Mouse (Mus musculus) embryonic facial prominence, embryonic 13.5 days (tissue): ENCODE measurements around the gene Cd80. TPM values are rescaled to one million over a fixed set of nuclear protein-coding genes. Genes with fewer than 3 reads are reported as not detected.
A peak's percentile ranks its signal among the peaks of the same experiment; 100 is the strongest.

Experiments
- ATAC-seq: fragments of 200-750 bp; cut with Nextera tagmentation; 2 replicates; pipeline ENCODE4 v1.8.0; 2017; ENCODE audit warnings: low read depth; ENCODE audit not compliant: insufficient number of reproducible peaks, insufficient read depth, low FRiP score, low TSS enrichment
- H3K27ac ChIP-seq: fragments of 300-500 bp; sonication (generic); 2 replicates; pipeline ENCODE4 v1.5.1; 2015; ENCODE audit warnings: moderate library complexity, mild to moderate bottlenecking, inconsistent platforms
- H3K27me3 ChIP-seq: fragments of 300-500 bp; sonication (generic); 2 replicates; pipeline ENCODE4 v1.6.1; 2015; ENCODE audit warnings: mild to moderate bottlenecking, inconsistent platforms
- H3K36me3 ChIP-seq: fragments of 300-500 bp; sonication (generic); 2 replicates; pipeline ENCODE4 v1.6.1; 2015; ENCODE audit warnings: mild to moderate bottlenecking, inconsistent platforms
- H3K4me1 ChIP-seq: fragments of 300-500 bp; sonication (generic); 2 replicates; pipeline ENCODE4 v1.6.1; 2015; ENCODE audit warnings: inconsistent platforms
- H3K4me2 ChIP-seq: fragments of 300-500 bp; sonication (generic); 2 replicates; pipeline ENCODE4 v1.6.1; 2015; ENCODE audit warnings: moderate library complexity, mild to moderate bottlenecking, inconsistent platforms
- H3K4me3 ChIP-seq: fragments of 300-500 bp; sonication (generic); 2 replicates; pipeline ENCODE4 v1.5.1; 2015; ENCODE audit warnings: mild to moderate bottlenecking, inconsistent platforms
- H3K9ac ChIP-seq: fragments of 300-500 bp; sonication (generic); 2 replicates; pipeline ENCODE4 v1.6.1; 2015; ENCODE audit warnings: mild to moderate bottlenecking, inconsistent platforms
- H3K9me3 ChIP-seq: fragments of 300-500 bp; sonication (generic); 2 replicates; pipeline ENCODE4 v1.6.1; 2016; ENCODE audit warnings: inconsistent platforms
- WGBS: fragments of 180-500 bp; shearing (Covaris S2); methylation state at CpG from one replicate; pipeline ENCODE4 v1.1.7; 2015; ENCODE audit warnings: mixed read lengths; 5-methylcytosine and 5-hydroxymethylcytosine counted together
- polyA plus RNA-seq: library from polyadenylated mRNA; unstranded; fragments of >200 nt; fragmentation: Nextera tagmentation; extraction: Ambion mirVana; gene quantifications from 2 replicates; pipeline ENCODE4 v1.2.1, GENCODE M21; 2015

Cd80 gene
- polyA plus RNA-seq, 1 experiment from 2014 or later = 0.44 TPM

DNA sequence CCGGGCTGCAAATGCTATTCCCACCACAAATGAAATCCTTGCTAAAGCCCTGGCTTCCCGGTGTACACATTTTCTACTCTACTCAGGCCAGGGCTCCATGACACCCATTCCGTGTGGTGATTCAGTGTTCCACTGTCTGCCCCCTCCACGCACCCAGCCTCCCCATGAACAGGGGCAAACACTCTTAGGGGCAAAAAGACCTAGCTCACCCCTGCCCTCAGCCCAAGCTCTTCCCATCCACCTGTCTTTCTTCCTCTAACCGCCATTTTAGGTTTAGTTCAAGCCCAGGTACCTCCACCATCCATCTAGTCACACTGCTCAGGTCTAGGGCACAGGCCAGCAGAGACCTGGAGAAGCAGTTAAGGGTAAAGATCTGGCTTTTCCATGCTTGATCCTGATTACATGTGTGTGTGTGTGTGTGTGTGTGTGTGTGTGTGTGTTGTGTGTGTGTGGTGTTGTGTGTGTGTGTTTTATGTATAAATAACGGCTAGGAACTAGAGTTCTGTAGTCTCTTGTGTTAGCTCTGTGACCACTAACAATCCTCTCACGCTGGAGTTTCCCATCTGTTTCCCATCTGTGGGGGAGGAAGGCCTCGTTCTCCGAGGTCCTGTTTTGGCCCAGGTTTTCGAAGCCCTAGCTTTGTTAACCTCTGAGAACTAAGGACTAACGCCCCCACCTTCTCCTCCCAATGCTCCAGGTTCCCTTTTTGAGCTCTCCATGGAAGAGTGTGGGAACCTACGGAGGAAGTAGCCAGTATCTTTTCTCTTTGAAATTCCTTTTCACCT is 3.7 kb upstream of the Cd80 start:
- H3K9me3 ChIP-seq = no peaks in the 10 kb centered on the region
- peaks cover 39% of the 10 kb centered on the region for H3K4me1 ChIP-seq
- H3K27me3 ChIP-seq = no peaks in the 10 kb centered on the region
- peak overlapping the region; percentile 97 for H3K9ac ChIP-seq
- WGBS = 37% methylated on average over 12 of the region's 12 CpGs
- peak overlapping the region; percentile 95 for H3K27ac ChIP-seq
- H3K4me3 ChIP-seq = peak overlapping the region; percentile 76
- H3K36me3 ChIP-seq = peaks cover 30% of the 10 kb centered on the region
- H3K4me2 ChIP-seq = peak overlapping the region; percentile 73
- no peak for ATAC-seq

DNA sequence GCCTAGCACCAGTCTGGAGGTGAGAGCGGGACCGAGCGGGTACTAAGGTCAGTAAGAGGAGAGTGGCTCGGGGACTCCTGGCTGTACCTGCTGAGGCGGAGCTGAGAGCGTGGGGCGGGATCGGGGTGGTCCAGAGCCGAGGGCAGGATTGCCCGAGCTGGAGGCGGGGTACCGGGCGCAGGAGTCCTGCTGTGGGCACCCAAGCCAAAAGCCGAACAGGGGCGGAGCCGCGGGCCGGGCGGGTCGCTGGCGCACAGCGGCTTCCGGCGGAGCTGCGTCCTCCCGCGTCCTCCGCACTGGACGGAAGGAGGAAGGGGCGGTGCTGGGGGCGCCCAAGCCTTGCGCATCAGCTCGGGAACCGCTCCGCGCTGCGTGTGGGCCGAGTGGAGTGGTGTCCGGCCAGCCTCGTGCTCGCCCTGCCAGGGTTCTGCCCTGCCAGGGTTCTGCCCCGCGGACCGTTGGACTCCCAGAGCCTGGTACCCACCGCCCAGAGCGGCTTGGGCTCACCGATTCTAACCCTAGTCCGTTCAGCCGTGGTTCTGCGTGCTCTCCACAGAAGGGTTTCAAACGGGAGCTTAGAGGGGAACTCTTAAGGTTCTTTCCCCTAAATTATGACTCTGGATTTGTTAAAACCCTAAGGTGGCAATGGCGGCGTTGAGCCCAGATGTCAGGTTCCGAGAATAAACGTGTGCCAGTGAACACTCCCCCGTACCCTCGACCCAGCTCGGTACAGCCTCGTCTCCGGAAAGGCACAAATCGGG is 2.7 kb upstream of the Cd80 start, which contains the start of gene Adprh:
Adprh (minus strand) TSS at position 262 of the 761 bp plus-strand sequence.
- Histone ChIP-seq H3K27ac (peak within 1 kb of the TSS; percentile 95), H3K4me2 (peak within 1 kb of the TSS; percentile 73), H3K9ac (peak within 1 kb of the TSS; percentile 97), H3K4me3 (peak within 1 kb of the TSS; percentile 76), H3K4me1 (peaks cover 35% of the 10 kb centered on the region), H3K27me3 (no peaks in the 10 kb centered on the region), H3K36me3 (peaks cover 20% of the 10 kb centered on the region), H3K9me3 (no peaks in the 10 kb centered on the region)
- WGBS = 1% methylated on average over 56 of the region's 61 CpGs
- ATAC-seq = peak; percentile 93

DNA sequence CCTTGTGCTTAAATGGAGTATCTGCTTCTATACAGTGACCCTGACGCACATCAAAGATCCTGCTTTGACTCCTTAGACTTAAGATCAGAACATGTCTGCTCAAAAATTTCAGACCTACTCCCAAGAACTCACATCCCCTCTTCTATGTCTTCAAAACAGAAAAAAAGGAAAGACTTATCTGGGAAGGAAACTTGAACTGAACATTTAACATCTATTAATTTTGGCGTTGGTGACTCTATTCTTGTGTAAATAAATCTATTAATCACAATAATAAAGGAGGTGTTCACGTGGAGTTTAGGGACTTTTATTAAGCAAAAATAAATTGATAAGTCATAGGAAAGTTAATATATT is 2.2 kb upstream of the Cd80 start:
- H3K27me3 ChIP-seq = no peaks in the 10 kb centered on the region
- H3K9ac ChIP-seq = peak overlapping the region; percentile 97
- peak; percentile 5; the same call in 1 of the 2 replicates for ATAC-seq
- peaks cover 15% of the 10 kb centered on the region for H3K36me3 ChIP-seq
- H3K9me3 ChIP-seq = no peaks in the 10 kb centered on the region
- peak overlapping the region; percentile 76 for H3K4me3 ChIP-seq
- peak overlapping the region; percentile 73 for H3K4me2 ChIP-seq
- whole genome bisulfite sequencing = 32% methylated on average over 3 of the region's 3 CpGs
- H3K4me1 ChIP-seq = peaks cover 29% of the 10 kb centered on the region
- H3K27ac ChIP-seq = peak overlapping the region; percentile 95

DNA sequence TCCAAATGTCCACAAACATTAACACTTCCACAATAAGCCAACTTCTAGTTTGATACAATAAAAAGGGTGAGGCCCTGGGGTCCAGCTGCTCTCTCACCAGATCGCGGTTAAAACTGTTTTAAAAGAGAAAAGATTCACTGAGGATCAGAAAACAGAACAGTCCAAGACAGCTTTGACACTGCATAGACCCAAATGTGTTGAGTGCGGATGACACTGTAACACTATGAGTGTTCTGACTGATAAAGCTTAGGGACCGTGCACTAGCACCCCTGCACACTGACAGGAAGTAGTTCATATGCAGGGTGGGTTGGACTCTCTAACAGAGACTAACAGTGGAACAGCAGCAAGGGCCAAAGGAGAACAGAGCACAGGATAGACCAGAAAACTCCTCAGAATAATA is 1.4 kb upstream of the Cd80 start:
- no peaks in the 10 kb centered on the region for H3K27me3 ChIP-seq
- no peak overlapping the region for H3K9ac ChIP-seq
- H3K4me1 ChIP-seq = peaks cover 21% of the 10 kb centered on the region
- no peak overlapping the region for H3K4me3 ChIP-seq
- no peaks in the 10 kb centered on the region for H3K9me3 ChIP-seq
- 91% methylated on average over 4 of the region's 4 CpGs for WGBS
- no peak overlapping the region for H3K27ac ChIP-seq
- peaks cover 14% of the 10 kb centered on the region for H3K36me3 ChIP-seq
- no peak overlapping the region for H3K4me2 ChIP-seq
- no peak for ATAC-seq

DNA sequence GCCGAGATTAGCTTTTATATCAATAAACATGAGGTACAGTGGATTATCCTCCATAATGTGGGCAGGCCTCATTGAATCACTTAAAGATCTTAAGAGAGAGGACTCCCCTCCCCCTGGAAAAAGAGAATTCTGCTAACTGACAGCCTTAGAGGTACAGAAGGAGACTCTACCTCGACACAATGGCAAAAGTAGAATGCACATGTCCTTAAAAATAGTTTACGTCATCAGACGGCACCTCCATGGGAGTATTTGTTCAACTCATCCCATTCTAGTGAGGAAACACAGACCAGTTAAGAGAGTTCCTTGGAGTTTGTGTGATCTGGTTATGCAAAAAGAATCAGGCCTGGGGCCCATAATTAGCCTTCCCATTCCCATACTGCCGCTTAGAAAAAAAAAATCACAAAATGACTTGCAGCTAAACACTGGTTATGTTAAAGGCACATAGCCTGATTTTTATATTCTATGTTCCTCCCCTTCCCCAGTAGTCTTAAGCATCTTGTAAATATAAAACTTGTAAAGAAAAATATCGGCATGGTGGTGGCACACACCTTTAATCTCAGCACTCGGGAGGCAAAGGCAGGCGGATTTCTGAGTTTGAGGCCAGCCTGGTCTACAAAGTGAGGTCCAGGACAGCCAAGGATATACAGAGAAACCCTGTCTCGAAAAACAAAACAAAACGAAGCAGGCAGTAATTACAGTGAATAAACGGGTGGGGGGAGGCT is 667 bp upstream of the Cd80 start:
- Histone ChIP-seq H3K4me3 (no peak overlapping the region), H3K27me3 (no peaks in the 10 kb centered on the region), H3K4me1 (peaks cover 16% of the 10 kb centered on the region), H3K9me3 (no peaks in the 10 kb centered on the region), H3K36me3 (peaks cover 9% of the 10 kb centered on the region), H3K9ac (no peak overlapping the region), H3K4me2 (no peak overlapping the region), H3K27ac (no peak overlapping the region)
- no peak for ATAC-seq
- WGBS = 66% methylated on average over 11 of the region's 11 CpGs

DNA sequence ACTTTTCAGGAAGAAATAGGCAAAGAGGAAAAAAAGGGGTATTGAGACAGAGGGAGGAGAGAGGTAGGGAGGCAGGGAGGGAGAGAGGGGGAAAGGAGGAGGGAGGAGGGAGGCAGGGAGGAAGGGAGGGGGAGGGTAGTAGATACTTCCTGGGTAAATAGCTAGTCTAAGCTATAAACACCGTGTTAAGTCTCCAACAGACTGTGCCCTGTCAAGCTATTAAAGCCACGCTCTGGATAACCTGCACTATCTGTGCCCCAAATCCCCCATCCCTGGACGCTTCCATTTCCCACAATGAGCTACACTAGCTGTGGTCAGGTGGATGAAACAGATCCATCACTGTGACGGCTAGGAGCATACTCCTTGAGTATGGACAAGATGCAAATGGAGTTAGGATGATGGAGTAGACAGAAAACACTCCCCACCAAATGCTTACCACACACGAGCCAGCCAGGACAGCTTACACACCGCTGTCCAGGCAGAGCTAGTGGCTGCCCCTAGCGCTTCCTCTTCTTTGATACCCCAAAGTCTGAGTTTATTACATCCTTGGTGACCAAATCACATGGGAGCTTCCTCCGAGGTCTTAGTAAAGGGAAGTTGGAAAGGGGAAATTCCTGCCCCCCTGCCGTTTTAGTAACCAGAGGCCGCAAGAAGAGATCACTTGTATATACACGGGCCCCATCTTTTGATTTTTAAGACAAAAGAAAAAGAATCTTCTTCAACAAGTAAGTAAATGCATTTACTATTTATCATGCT is 1.6 kb downstream of the Cd80 start:
- Histone ChIP-seq H3K9ac (no peak overlapping the region), H3K4me1 (peaks cover 1% of the 10 kb centered on the region; the same call in 1 of the 2 replicates), H3K9me3 (no peaks in the 10 kb centered on the region), H3K36me3 (no peaks in the 10 kb centered on the region), H3K27me3 (no peaks in the 10 kb centered on the region), H3K4me3 (no peak overlapping the region), H3K27ac (no peak overlapping the region), H3K4me2 (no peak overlapping the region)
- 60% methylated on average over 11 of the region's 11 CpGs for WGBS
- no peak for ATAC-seq

DNA sequence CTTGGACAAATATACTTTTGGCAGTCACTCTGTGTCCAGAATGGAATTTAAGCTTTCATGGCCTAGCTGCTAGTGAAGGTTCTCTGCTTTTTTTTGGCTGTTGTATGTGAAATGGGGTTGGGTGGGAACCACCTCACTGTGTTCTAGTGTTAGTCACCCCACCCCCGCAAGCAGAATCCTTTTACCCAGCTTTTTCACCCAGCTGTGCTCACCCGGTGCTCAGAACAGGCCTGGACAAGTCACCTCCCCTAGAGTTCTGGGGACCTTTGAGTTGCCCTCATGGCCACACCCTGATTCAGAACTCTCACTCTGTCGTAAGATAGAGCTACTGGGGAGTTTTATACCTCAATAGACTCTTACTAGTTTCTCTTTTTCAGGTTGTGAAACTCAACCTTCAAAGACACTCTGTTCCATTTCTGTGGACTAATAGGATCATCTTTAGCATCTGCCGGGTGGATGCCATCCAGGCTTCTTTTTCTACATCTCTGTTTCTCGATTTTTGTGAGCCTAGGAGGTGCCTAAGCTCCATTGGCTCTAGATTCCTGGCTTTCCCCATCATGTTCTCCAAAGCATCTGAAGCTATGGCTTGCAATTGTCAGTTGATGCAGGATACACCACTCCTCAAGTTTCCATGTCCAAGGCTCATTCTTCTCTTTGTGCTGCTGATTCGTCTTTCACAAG is 3.4 kb downstream of the Cd80 start:
- Histone ChIP-seq H3K4me3 (no peak overlapping the region), H3K36me3 (no peaks in the 10 kb centered on the region), H3K9me3 (no peaks in the 10 kb centered on the region), H3K4me2 (no peak overlapping the region), H3K27ac (no peak overlapping the region), H3K4me1 (no peaks in the 10 kb centered on the region), H3K27me3 (no peaks in the 10 kb centered on the region), H3K9ac (no peak overlapping the region)
- 68% methylated on average over 6 of the region's 6 CpGs for WGBS
- no peak for ATAC-seq

DNA sequence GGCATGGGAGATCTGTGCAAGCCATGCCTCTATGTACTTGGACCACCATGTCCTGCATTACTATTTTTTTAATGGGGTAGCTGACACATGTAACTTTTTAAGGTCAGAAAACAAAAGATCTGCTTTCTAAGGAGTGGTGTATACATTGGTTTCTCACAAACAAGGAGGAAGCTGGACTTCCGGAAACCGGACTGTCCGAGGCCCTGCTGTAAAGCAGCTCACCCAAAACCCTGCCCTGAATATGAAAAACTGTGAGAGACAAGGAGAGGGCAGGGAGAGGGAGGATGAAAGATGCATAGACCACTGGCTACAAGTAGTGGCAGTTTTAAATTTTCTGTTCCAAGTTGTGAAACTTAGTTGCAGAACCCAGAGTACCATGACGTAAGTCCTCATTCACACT is 4.6 kb downstream of the Cd80 start:
- Histone ChIP-seq H3K36me3 (no peaks in the 10 kb centered on the region), H3K4me1 (no peaks in the 10 kb centered on the region), H3K27me3 (no peaks in the 10 kb centered on the region), H3K27ac (no peak overlapping the region), H3K4me3 (no peak overlapping the region), H3K4me2 (no peak overlapping the region), H3K9ac (no peak overlapping the region), H3K9me3 (no peaks in the 10 kb centered on the region)
- WGBS = 87% methylated on average over 4 of the region's 4 CpGs
- ATAC-seq = no peak

DNA sequence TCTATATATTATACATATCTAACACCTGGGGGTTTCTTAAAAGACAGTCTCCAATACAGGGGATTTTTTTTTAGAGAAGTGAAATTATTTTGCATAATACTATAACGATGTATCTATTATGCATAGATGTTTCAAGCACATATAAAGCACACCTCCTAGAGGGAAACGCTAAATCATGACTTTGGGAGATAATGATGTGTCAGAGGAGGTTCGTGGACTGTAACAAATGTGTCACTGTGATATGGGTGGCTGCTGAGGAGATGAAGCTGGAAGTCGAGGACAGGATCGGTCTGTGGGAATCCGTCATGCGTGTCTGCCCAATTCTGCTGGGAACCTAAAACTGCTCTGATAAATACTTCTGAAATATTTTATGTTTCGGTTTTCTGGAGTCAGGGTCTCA is 6.4 kb downstream of the Cd80 start:
- no peak overlapping the region for H3K4me3 ChIP-seq
- no peaks in the 10 kb centered on the region for H3K9me3 ChIP-seq
- no peak overlapping the region for H3K4me2 ChIP-seq
- no peaks in the 10 kb centered on the region for H3K36me3 ChIP-seq
- H3K27ac ChIP-seq = no peak overlapping the region
- H3K9ac ChIP-seq = no peak overlapping the region
- H3K4me1 ChIP-seq = no peaks in the 10 kb centered on the region
- WGBS = 84% methylated on average over 8 of the region's 8 CpGs
- no peaks in the 10 kb centered on the region for H3K27me3 ChIP-seq
- no peak for ATAC-seq

DNA sequence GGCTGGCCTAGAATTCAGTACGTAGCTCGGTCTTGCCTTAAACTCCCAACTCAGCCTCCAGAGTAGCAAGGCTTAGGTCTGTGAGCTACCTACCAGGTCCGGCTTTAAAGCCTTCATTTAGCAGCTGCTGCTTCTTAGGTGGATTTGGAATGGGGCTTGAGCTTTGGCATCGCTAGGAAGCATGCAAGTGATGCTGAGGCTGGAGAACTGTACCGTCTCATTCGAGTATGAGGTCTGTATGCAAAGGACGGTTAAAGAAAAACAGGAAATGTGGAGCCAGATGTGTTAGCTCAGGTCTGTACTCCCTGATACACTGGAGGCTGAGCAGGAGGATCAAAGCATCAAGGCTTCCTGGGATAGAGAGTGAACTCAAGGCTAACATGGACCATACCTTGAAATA is 6.8 kb downstream of the Cd80 start:
- Histone ChIP-seq H3K9ac (no peak overlapping the region), H3K27ac (no peak overlapping the region), H3K4me2 (no peak overlapping the region), H3K4me3 (no peak overlapping the region), H3K9me3 (no peaks in the 10 kb centered on the region), H3K4me1 (no peaks in the 10 kb centered on the region), H3K27me3 (no peaks in the 10 kb centered on the region), H3K36me3 (no peaks in the 10 kb centered on the region)
- ATAC-seq = no peak
- WGBS = 84% methylated on average over 7 of the region's 7 CpGs

DNA sequence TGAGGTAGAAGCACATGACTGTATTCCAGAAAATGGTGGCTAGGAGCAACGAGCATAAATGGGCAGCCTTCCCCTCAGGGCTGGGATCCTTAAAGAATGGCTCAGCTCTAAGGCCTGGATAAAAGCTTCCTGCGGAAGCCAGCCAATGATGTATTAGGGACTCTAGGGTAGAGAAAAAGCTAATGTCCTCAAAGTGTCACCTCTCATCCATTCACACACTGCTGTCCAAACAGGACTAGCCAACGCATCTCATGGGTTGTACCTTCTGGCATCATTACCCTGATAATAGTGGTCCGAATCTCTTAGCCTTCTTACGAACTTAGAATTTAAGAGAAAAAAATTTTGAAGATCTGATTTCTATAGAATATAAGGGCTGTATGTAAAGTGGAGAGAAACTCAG is 7.9 kb downstream of the Cd80 start:
- Histone ChIP-seq H3K9ac (no peak overlapping the region), H3K9me3 (no peaks in the 10 kb centered on the region), H3K4me1 (no peaks in the 10 kb centered on the region), H3K36me3 (no peaks in the 10 kb centered on the region), H3K4me3 (no peak overlapping the region), H3K4me2 (no peak overlapping the region), H3K27me3 (no peaks in the 10 kb centered on the region), H3K27ac (no peak overlapping the region)
- ATAC-seq = no peak
- 88% methylated on average over 5 of the region's 5 CpGs for WGBS
